In genomic region chr3:79900502-79900901, GRCm38 (mm10) we compare ENCODE assay signal across 25 mouse cellular contexts. TPM values are rescaled to one million over a fixed set of nuclear protein-coding genes. Genes with fewer than 3 reads are reported as not detected.
DNase-seq lines count a peak whose midpoint lies in the region; ATAC-seq and TF ChIP-seq lines count a peak whose summit lies in the region.
"Had no signal": no experiment of that assay in that cellular context is flagged by ENCODE, and none has a peak within 500 bp of the region (broad histone marks: within the 10 kb centered on the region; RNA-seq: fewer than 3 reads in every experiment).

No protein-coding gene starts in this region.

- no peak overlapping the region for H3K4me3 ChIP-seq in testis, adult 2 months (ENCODE audit: control insufficient read depth, low read depth, low read length)
- no peak overlapping the region for H3K4me3 ChIP-seq in brown adipose tissue, adult 24 weeks (ENCODE audit: insufficient read depth, low read depth, low read length)
- H3K4me3 ChIP-seq: forebrain, embryonic 10.5 days; forebrain, embryonic 13.5 days; heart, adult 2 months; heart, embryonic 10.5 days; heart, embryonic 13.5 days; hindbrain, embryonic 12.5 days; hindbrain, embryonic 15.5 days; intestine, embryonic 15.5 days had no signal

- DNase-seq in heart, adult 11 months = peak; percentile 63
- no peak for DNase-seq in heart, postnatal 36 days
- DNase-seq in testis, postnatal 14 days (ENCODE audit: low spot score) = no peak
- DNase-seq in adrenal gland, adult (ENCODE audit: inconsistent age in 2 of 2, low spot score in 1 of 2) = no peak
- DNase-seq: adrenal gland, adult 2 months; adrenal gland, postnatal 14 days; B cell, adult 2 months; cerebellum, adult 18-20 months; cerebellum, adult 9-10 months; cerebellum, postnatal 14 days; gastrocnemius, postnatal 25 days; heart, adult 2 months; heart, postnatal 14 days had no signal

- H3K27ac ChIP-seq in testis, adult 2 months (ENCODE audit: control insufficient read depth, insufficient read depth, low read depth, low read length) = 0 out of 2 replicates have a peak overlapping the region, but pooled peaks have one; percentile 8
- H3K27ac ChIP-seq in brown adipose tissue, adult 24 weeks (replicated peaks; ENCODE audit: low read depth, low read length) = peak overlapping the region; percentile 18
- H3K27ac ChIP-seq: forebrain, embryonic 10.5 days; forebrain, embryonic 13.5 days; heart, embryonic 10.5 days; hindbrain, embryonic 12.5 days; hindbrain, embryonic 15.5 days; intestine, embryonic 15.5 days had no signal

- H3K36me3 ChIP-seq in testis, adult 2 months (ENCODE audit: control insufficient read depth, insufficient read depth, low read length) = no peaks in the 10 kb centered on the region
- H3K36me3 ChIP-seq: forebrain, embryonic 10.5 days; hindbrain, embryonic 12.5 days; hindbrain, embryonic 15.5 days; intestine, embryonic 15.5 days had no signal

- H3K27me3 ChIP-seq in testis, adult 2 months (ENCODE audit: control insufficient read depth, insufficient read depth, low read length) = no peaks in the 10 kb centered on the region
- H3K27me3 ChIP-seq: forebrain, embryonic 13.5 days; heart, embryonic 13.5 days; hindbrain, embryonic 12.5 days; hindbrain, embryonic 15.5 days; intestine, embryonic 15.5 days; Patski had no signal

- intact Hi-C loops in heart, postnatal 36 days (cut with DNase I) = no loop called here

- no peak for TF ChIP-seq POLR2A in testis, adult 2 months (IDR thresholded peaks at IDR 0.05; ENCODE audit: control insufficient read depth, low read depth, low read length)

- TF ChIP-seq CTCF in testis, adult 2 months (IDR thresholded peaks at IDR 0.05; ENCODE audit: control insufficient read depth, insufficient read depth, insufficient replicate concordance, low read depth, low read length) = no peak

- no peaks in the 10 kb centered on the region for H3K4me1 ChIP-seq in testis, adult 2 months (ENCODE audit: control insufficient read depth, insufficient read depth, low read length)
- H3K4me1 ChIP-seq in brown adipose tissue, adult 24 weeks (ENCODE audit: control insufficient read depth, insufficient read depth, insufficient read length, low read length) = peaks cover 18% of the 10 kb centered on the region; the same call in 1 of the 2 replicates
- H3K4me1 ChIP-seq: hindbrain, embryonic 12.5 days had no signal

- no peak for ATAC-seq in CD4-positive, CD25-positive, alpha-beta regulatory T cell, adult 4 months
- ATAC-seq: forebrain, embryonic 13.5 days; forebrain, embryonic 16.5 days; intestine, embryonic 15.5 days; Patski had no signal

RNA-seq across cellular contexts. Expression of gene Fam198b, which starts 16.2 kb away (rescaled TPM):
- total RNA-seq in heart, postnatal 36 days (2021) = 10 to 100 TPM; 18.5 to 19.7 TPM
- 3.7 and 4.0 TPM in 2 replicates for polyA plus RNA-seq in testis, adult 2 months (2012; rRNA removed)
- polyA plus RNA-seq in brown adipose tissue, adult 24 weeks (2012; ENCODE audit: insufficient read depth, insufficient read length, missing spikeins) = 6.2 and 7.6 TPM in 2 replicates
- not detected for polyA plus RNA-seq in CD4-positive, CD25-positive, alpha-beta regulatory T cell, adult 4 months (2017; shearing (Covaris generic))

RNA-seq across cellular contexts. Expression of gene Tmem144, which starts 47.9 kb away (rescaled TPM):
- 10 to 100 TPM; 12.2 to 13.4 TPM for total RNA-seq in heart, postnatal 36 days (2021)
- 463 and 494 TPM in 2 replicates for polyA plus RNA-seq in testis, adult 2 months (2012; rRNA removed)
- 0.38 TPM in 1 of 2 replicates, not detected in the other for polyA plus RNA-seq in brown adipose tissue, adult 24 weeks (2012; ENCODE audit: insufficient read depth, insufficient read length, missing spikeins)
- not detected for polyA plus RNA-seq in CD4-positive, CD25-positive, alpha-beta regulatory T cell, adult 4 months (2017; shearing (Covaris generic))

Comparison
In these comparisons a context has a peak if more than half of its experiments do, and no peak if none do; other contexts are left out.
1. RNA of gene Tmem144, which starts 47.9 kb away (polyA plus RNA-seq): 463 to 494 TPM in testis, adult 2 months; not detected in CD4-positive, CD25-positive, alpha-beta regulatory T cell, adult 4 months and 0.38 TPM in brown adipose tissue, adult 24 weeks; every median in the first group is over 100 times any median in the second.